Mouse (Mus musculus): Measurements from ENCODE around the gene Olfr921. TPM values are rescaled to one million over a fixed set of nuclear protein-coding genes. Genes with fewer than 3 reads are reported as not detected.

Olfr921 gene
- polyA plus RNA-seq, 1 experiment from 2014 or later: not detected

DNA sequence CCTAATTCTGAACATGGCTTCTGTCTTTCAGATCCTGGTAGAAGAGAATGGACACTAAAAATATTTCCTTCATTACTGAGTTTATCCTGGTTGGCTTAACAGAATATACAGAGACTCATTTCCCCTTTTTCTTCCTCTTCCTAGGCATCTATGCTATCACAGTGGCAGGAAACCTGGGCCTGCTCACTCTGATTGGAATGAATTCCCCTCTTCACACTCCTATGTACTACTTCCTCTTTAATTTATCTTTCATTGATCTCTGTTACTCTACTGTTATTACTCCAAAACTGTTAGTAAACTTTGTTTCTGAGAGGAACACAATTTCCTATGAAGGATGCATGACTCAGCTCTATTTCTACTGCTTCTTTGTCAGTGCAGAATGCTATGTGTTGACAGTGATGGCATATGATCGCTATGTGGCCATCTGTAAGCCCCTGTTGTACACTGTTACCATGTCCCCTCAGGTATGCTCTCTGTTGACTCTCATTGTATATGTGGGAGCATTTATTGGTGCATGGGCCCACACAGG, 42.7 kb downstream of the Olfr921 start:
- no peak overlapping the region for H3K27ac ChIP-seq (ENCODE audit: low read depth, low read length)
- 79% methylated on average over 1 of the region's 1 CpGs for WGBS
- no peak for DNase-seq (ENCODE audit: low spot score)
- H3K9me3 ChIP-seq (ENCODE audit: control insufficient read depth, low read length): no peaks in the 10 kb centered on the region
- H3K4me3 ChIP-seq (ENCODE audit: low read depth, low read length): no peak overlapping the region
- H3K27me3 ChIP-seq (replicated peaks; ENCODE audit: control insufficient read depth, insufficient read depth, low read length): no peaks in the 10 kb centered on the region
- H3K4me2 ChIP-seq: no peak overlapping the region
- H3K36me3 ChIP-seq (ENCODE audit: control insufficient read depth, insufficient read depth, low read length): no peaks in the 10 kb centered on the region
- no peak overlapping the region for H3K9ac ChIP-seq (ENCODE audit: low read depth, low read length)
- no peak for ATAC-seq (replicated peaks; ENCODE audit: low FRiP score)
- no peaks in the 10 kb centered on the region for H3K4me1 ChIP-seq (replicated peaks; ENCODE audit: control insufficient read depth, insufficient read depth, low read length)

DNA sequence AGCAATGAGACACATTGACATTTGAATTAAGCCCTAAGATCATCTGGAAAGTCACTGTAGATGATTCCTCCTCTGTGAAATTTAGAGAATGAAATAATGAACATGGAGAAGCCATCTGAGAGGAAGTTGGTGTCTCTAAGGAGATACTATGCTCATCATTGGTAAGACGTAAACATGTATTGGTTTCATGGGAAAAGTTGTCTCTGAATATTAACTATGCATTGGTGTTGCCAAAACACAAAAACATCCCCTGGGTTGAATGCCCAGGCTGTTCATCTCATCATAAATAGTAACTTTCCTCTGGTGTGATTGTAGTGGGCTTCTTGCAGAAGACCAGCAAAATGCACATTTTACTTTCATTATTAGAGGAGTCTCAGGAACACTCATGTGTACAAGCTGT, 53.4 kb downstream of the Olfr921 start, which contains the start of gene Olfr923:
Gene Olfr923 (plus strand): TSS at position 301 of the 400 bp plus-strand sequence.
- 78% methylated on average over 1 of the region's 1 CpGs for WGBS
- Histone ChIP-seq H3K27ac (ENCODE audit: low read depth, low read length) (no peak within 1 kb of the TSS), H3K9me3 (ENCODE audit: control insufficient read depth, low read length) (no peaks in the 10 kb centered on the region), H3K9ac (ENCODE audit: low read depth, low read length) (no peak within 1 kb of the TSS), H3K27me3 (replicated peaks; ENCODE audit: control insufficient read depth, insufficient read depth, low read length) (no peaks in the 10 kb centered on the region), H3K4me1 (replicated peaks; ENCODE audit: control insufficient read depth, insufficient read depth, low read length) (no peaks in the 10 kb centered on the region), H3K4me3 (ENCODE audit: low read depth, low read length) (no peak within 1 kb of the TSS), H3K36me3 (ENCODE audit: control insufficient read depth, insufficient read depth, low read length) (no peaks in the 10 kb centered on the region), H3K4me2 (no peak within 1 kb of the TSS)
- DNase-seq (ENCODE audit: low spot score) (no peak), ATAC-seq (replicated peaks; ENCODE audit: low FRiP score) (no peak)

Other genes starting within 250 kb of the Olfr921 start
- not detected in 2 replicates for gene Olfr910, start 235.2 kb upstream of the Olfr921 start, polyA plus RNA-seq (2014; fragmentation: Nextera tagmentation; extraction: Ambion mirVana)
- not detected in 2 replicates for gene Olfr912, start 192.9 kb upstream of the Olfr921 start, polyA plus RNA-seq (2014; fragmentation: Nextera tagmentation; extraction: Ambion mirVana)
- gene Olfr913, start 180.3 kb upstream of the Olfr921 start, polyA plus RNA-seq (2014; fragmentation: Nextera tagmentation; extraction: Ambion mirVana): not detected in 2 replicates
- gene Olfr914, start 168.0 kb upstream of the Olfr921 start, polyA plus RNA-seq (2014; fragmentation: Nextera tagmentation; extraction: Ambion mirVana): not detected in 2 replicates
- not detected in 2 replicates for gene Olfr916, start 113.2 kb upstream of the Olfr921 start, polyA plus RNA-seq (2014; fragmentation: Nextera tagmentation; extraction: Ambion mirVana)
- not detected in 2 replicates for gene Olfr917, start 107.2 kb upstream of the Olfr921 start, polyA plus RNA-seq (2014; fragmentation: Nextera tagmentation; extraction: Ambion mirVana)
- gene Olfr918, start 98.5 kb upstream of the Olfr921 start, polyA plus RNA-seq (2014; fragmentation: Nextera tagmentation; extraction: Ambion mirVana): not detected in 2 replicates
- not detected in 2 replicates for gene Olfr919, start 69.4 kb upstream of the Olfr921 start, polyA plus RNA-seq (2014; fragmentation: Nextera tagmentation; extraction: Ambion mirVana)
- 11.1 and 11.4 TPM in 2 replicates for gene Vwa5a, start 54.8 kb upstream of the Olfr921 start, polyA plus RNA-seq (2014; fragmentation: Nextera tagmentation; extraction: Ambion mirVana)
- gene Olfr920, start 20.8 kb upstream of the Olfr921 start, polyA plus RNA-seq (2014; fragmentation: Nextera tagmentation; extraction: Ambion mirVana): not detected in 2 replicates
- gene Olfr922, start 41.5 kb downstream of the Olfr921 start, polyA plus RNA-seq (2014; fragmentation: Nextera tagmentation; extraction: Ambion mirVana): not detected in 2 replicates
- gene Olfr923, start 53.5 kb downstream of the Olfr921 start, polyA plus RNA-seq (2014; fragmentation: Nextera tagmentation; extraction: Ambion mirVana): not detected in 2 replicates
- gene Olfr924, start 71.4 kb downstream of the Olfr921 start, polyA plus RNA-seq (2014; fragmentation: Nextera tagmentation; extraction: Ambion mirVana): not detected in 2 replicates
- gene Olfr26, start 82.0 kb downstream of the Olfr921 start, polyA plus RNA-seq (2014; fragmentation: Nextera tagmentation; extraction: Ambion mirVana): not detected in 2 replicates
- gene Olfr926, start 104.1 kb downstream of the Olfr921 start, polyA plus RNA-seq (2014; fragmentation: Nextera tagmentation; extraction: Ambion mirVana): not detected in 2 replicates
- not detected in 2 replicates for gene Olfr930, start 156.7 kb downstream of the Olfr921 start, polyA plus RNA-seq (2014; fragmentation: Nextera tagmentation; extraction: Ambion mirVana)
- not detected in 2 replicates for gene Olfr933, start 199.2 kb downstream of the Olfr921 start, polyA plus RNA-seq (2014; fragmentation: Nextera tagmentation; extraction: Ambion mirVana)
- not detected in 2 replicates for gene Olfr934, start 215.2 kb downstream of the Olfr921 start, polyA plus RNA-seq (2014; fragmentation: Nextera tagmentation; extraction: Ambion mirVana)
- gene Olfr935, start 226.6 kb downstream of the Olfr921 start, polyA plus RNA-seq (2014; fragmentation: Nextera tagmentation; extraction: Ambion mirVana): not detected in 2 replicates

Measured in liver, embryonic 11.5 days (tissue).